Mouse (Mus musculus) intestine, embryonic 14.5 days (tissue): ENCODE measurements around the gene Clta. TPM values are rescaled to one million over a fixed set of nuclear protein-coding genes. Genes with fewer than 3 reads are reported as not detected.

Experiments
- ATAC-seq: fragments of 200-750 bp; cut with Nextera tagmentation; replicated peaks from 2 replicates; pipeline ENCODE4 v1.8.0; 2017; ENCODE audit warnings: low read depth, moderate number of reproducible peaks, moderate TSS enrichment, moderate library complexity; ENCODE audit not compliant: low FRiP score, low TSS enrichment
- DNase-seq: peaks from one replicate; pipeline ENCODE4 v3.0.0-alpha.2; 2018; ENCODE audit warnings: low spot score
- H3K27ac ChIP-seq: fragments of 300-500 bp; sonication (generic); 2 replicates; pipeline ENCODE4 v1.5.1; 2014; ENCODE audit warnings: low read depth, mild to moderate bottlenecking, control low read depth
- H3K27me3 ChIP-seq: fragments of 300-500 bp; sonication (generic); replicated peaks from 2 replicates; pipeline ENCODE4 v1.6.1; 2014; ENCODE audit warnings: low read length, control low read depth; ENCODE audit not compliant: control insufficient read depth, insufficient read depth
- H3K36me3 ChIP-seq: fragments of 300-500 bp; sonication (generic); 2 replicates; pipeline ENCODE4 v1.6.1; 2014; ENCODE audit warnings: low read length, control low read depth; ENCODE audit not compliant: control insufficient read depth, insufficient read depth
- H3K4me1 ChIP-seq: fragments of 300-500 bp; sonication (generic); replicated peaks from 2 replicates; pipeline ENCODE4 v1.6.1; 2014; ENCODE audit warnings: low read length, control low read depth, mixed read lengths; ENCODE audit not compliant: control insufficient read depth, insufficient read depth
- H3K4me2 ChIP-seq: fragments of 300-500 bp; sonication (generic); 2 replicates; pipeline ENCODE4 v1.6.1; 2014; ENCODE audit warnings: low read length
- H3K4me3 ChIP-seq: fragments of 300-500 bp; sonication (generic); 2 replicates; pipeline ENCODE4 v1.5.1; 2014; ENCODE audit warnings: low read depth, low read length, control low read depth, mixed read lengths
- H3K9ac ChIP-seq: fragments of 300-500 bp; sonication (generic); 2 replicates; pipeline ENCODE4 v1.6.1; 2014; ENCODE audit warnings: mild to moderate bottlenecking, low read length
- H3K9me3 ChIP-seq: fragments of 300-500 bp; sonication (generic); 2 replicates; pipeline ENCODE4 v1.6.1; 2016; ENCODE audit warnings: low read length, control low read depth; ENCODE audit not compliant: control insufficient read depth
- WGBS: fragments of 180-500 bp; shearing (Covaris S2); extraction: QIAGEN DNeasy Blood & Tissue Kit; methylation state at CpG from one replicate; pipeline ENCODE4 v1.1.7; 2014; 5-methylcytosine and 5-hydroxymethylcytosine counted together
- polyA plus RNA-seq: library from polyadenylated mRNA; unstranded; fragments of >200 nt; fragmentation: Nextera tagmentation; extraction: Ambion mirVana; gene quantifications from 2 replicates; pipeline ENCODE4 v1.2.1, GENCODE M21; 2014

Clta gene
- polyA plus RNA-seq = 233 and 240 TPM in 2 replicates

DNA sequence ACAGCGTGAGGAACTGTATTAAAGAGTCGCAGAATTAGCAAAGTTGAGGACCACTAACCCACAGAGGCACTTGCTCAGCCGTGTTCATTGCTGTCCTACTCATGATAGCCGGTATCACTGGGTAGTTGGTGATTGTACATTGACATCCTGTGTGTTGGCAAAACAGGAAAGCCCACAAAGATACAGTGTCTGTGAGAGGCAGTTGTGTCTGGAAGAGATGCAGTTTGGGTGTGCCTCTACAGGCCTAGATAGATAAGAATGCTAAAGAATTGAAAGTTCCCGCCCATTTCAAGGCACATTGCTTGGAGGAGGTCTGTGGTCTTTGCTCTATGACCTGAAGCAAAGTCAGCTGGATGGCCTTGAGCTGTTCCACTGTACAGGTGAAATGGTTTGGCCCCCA is at the start of gene Clta:
TSS of gene Clta (plus strand) at position 327 of the 400 bp plus-strand sequence.
- no peak within 1 kb of the TSS for H3K4me2 ChIP-seq
- DNase-seq = no peak
- H3K27ac ChIP-seq = no peak within 1 kb of the TSS
- no peaks in the 10 kb centered on the region for H3K27me3 ChIP-seq
- no peak within 1 kb of the TSS for H3K4me3 ChIP-seq
- H3K9me3 ChIP-seq = 0 out of 2 replicates have a peak, but pooled peaks cover under 1% of the 10 kb centered on the region
- H3K9ac ChIP-seq = no peak within 1 kb of the TSS
- no peak for ATAC-seq
- no peaks in the 10 kb centered on the region for H3K36me3 ChIP-seq
- WGBS = 87% methylated on average over 5 of the region's 5 CpGs
- no peaks in the 10 kb centered on the region for H3K4me1 ChIP-seq

GRCm38 (mm10) chr4:43957292-43957845 is 46.9 kb upstream of the Clta start, which contains the start of gene Glipr2:
Gene Glipr2 (plus strand): TSS chr4:43957401.
- Histone ChIP-seq H3K9me3 (no peaks in the 10 kb centered on the region), H3K36me3 (no peaks in the 10 kb centered on the region), H3K27ac (peak within 1 kb of the TSS; percentile 94), H3K4me1 (peaks cover 16% of the 10 kb centered on the region), H3K27me3 (no peaks in the 10 kb centered on the region; the same call in 1 of the 2 replicates), H3K4me2 (peak within 1 kb of the TSS; percentile 84), H3K4me3 (peak within 1 kb of the TSS; percentile 75), H3K9ac (peak within 1 kb of the TSS; percentile 65)
- under 1% methylated on average over 45 of the region's 45 CpGs for WGBS
- ATAC-seq = peak; percentile 90
- DNase-seq = peak; percentile 96

- peak overlapping the region; percentile 94 for H3K27ac ChIP-seq
- peak overlapping the region; percentile 65 for H3K9ac ChIP-seq
- peak; percentile 90 for DNase-seq
- H3K4me2 ChIP-seq = peak overlapping the region; percentile 84
- ATAC-seq = peak; percentile 79
- H3K9me3 ChIP-seq = no peaks in the 10 kb centered on the region
- H3K36me3 ChIP-seq = no peaks in the 10 kb centered on the region
- H3K4me1 ChIP-seq = peaks cover 16% of the 10 kb centered on the region
- peak overlapping the region; percentile 75 for H3K4me3 ChIP-seq
- under 1% methylated on average over 26 of the region's 26 CpGs for WGBS
- H3K27me3 ChIP-seq = no peaks in the 10 kb centered on the region; the same call in 1 of the 2 replicates
These were observed 46.3 kb upstream of the Clta start for GRCm38 (mm10) chr4:43957846-43958461.

- DNase-seq = no peak
- Histone ChIP-seq H3K27ac (0 out of 2 replicates have a peak overlapping the region, but pooled peaks have one; percentile 24), H3K4me1 (peaks cover 19% of the 10 kb centered on the region), H3K27me3 (no peaks in the 10 kb centered on the region; the same call in 1 of the 2 replicates), H3K4me2 (peak overlapping the region; percentile 84), H3K4me3 (no peak overlapping the region), H3K9ac (peak overlapping the region; percentile 17; the same call in 1 of the 2 replicates), H3K36me3 (no peaks in the 10 kb centered on the region), H3K9me3 (no peaks in the 10 kb centered on the region)
- ATAC-seq = no peak
- 61% methylated on average over 9 of the region's 9 CpGs for WGBS
These were observed 44.6 kb upstream of the Clta start for GRCm38 (mm10) chr4:43959523-43960179.

DNA sequence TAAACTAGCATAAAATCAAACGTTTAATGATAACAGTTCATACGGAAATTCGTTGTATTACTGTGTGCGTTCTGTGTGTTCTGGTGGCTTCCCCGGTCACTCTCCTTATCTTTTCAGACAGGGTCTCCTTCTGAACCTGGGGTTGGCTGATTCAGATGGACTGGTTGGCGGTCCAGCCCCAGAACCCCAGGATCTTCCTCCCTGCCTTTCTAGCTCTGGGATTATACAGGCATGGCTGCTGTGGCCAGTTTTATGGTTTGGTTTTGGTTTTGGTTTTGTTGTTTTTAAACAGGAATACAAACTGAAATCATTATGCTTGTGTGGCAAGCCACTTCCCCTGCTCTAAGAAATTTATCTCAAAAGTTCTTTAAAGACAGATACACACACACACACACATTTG is 44.0 kb upstream of the Clta start:
- H3K9ac ChIP-seq = no peak overlapping the region
- 0 out of 2 replicates have a peak overlapping the region, but pooled peaks have one; percentile 24 for H3K27ac ChIP-seq

GRCm38 (mm10) chr4:43964326-43964833 is 39.9 kb upstream of the Clta start:
- no peak for ATAC-seq
- Histone ChIP-seq H3K4me3 (no peak overlapping the region), H3K9ac (no peak overlapping the region), H3K4me2 (no peak overlapping the region), H3K27ac (no peak overlapping the region), H3K27me3 (no peaks in the 10 kb centered on the region), H3K9me3 (no peaks in the 10 kb centered on the region), H3K36me3 (no peaks in the 10 kb centered on the region), H3K4me1 (peaks cover 25% of the 10 kb centered on the region)
- no peak for DNase-seq
- WGBS = 49% methylated on average over 2 of the region's 2 CpGs

More for the DNA sequence above, 44.0 kb upstream of the Clta start:
- no peaks in the 10 kb centered on the region for H3K36me3 ChIP-seq
- H3K27me3 ChIP-seq = no peaks in the 10 kb centered on the region; the same call in 1 of the 2 replicates
- peaks cover 24% of the 10 kb centered on the region for H3K4me1 ChIP-seq
- no peak overlapping the region for H3K4me3 ChIP-seq
- H3K9me3 ChIP-seq = no peaks in the 10 kb centered on the region
- no peak for DNase-seq
- H3K4me2 ChIP-seq = peak overlapping the region; percentile 84
- WGBS = 80% methylated on average over 6 of the region's 6 CpGs
- no peak for ATAC-seq

- no peaks in the 10 kb centered on the region for H3K36me3 ChIP-seq
- no peak for ATAC-seq
- WGBS = 38% methylated on average over 4 of the region's 4 CpGs
- H3K4me3 ChIP-seq = no peak overlapping the region
- H3K4me2 ChIP-seq = no peak overlapping the region
- no peaks in the 10 kb centered on the region for H3K27me3 ChIP-seq
- no peak for DNase-seq
- H3K4me1 ChIP-seq = peaks cover 26% of the 10 kb centered on the region
- no peaks in the 10 kb centered on the region for H3K9me3 ChIP-seq
- H3K27ac ChIP-seq = no peak overlapping the region
- H3K9ac ChIP-seq = no peak overlapping the region
These were observed 39.1 kb upstream of the Clta start for GRCm38 (mm10) chr4:43964951-43965684.
